Mouse (Mus musculus): ENCODE measurements around the gene Sult2a1. TPM values are rescaled to one million over a fixed set of nuclear protein-coding genes. Genes with fewer than 3 reads are reported as not detected.
"Not testable (repeated sequence)": the region's sequence is repeated elsewhere in the genome, so short reads cannot be mapped to it uniquely, and the experiment has no call there.

The Sult2a1 gene
- polyA plus RNA-seq (2015; fragmentation: Nextera tagmentation; extraction: Ambion mirVana) = 0.17 TPM in 1 of 2 replicates, not detected in the other

- not testable (repeated sequence) for H3K27me3 ChIP-seq (replicated peaks; ENCODE audit: control insufficient read depth, insufficient read depth, low read length); H3K4me1 ChIP-seq (ENCODE audit: control insufficient read depth, insufficient read depth, low read length); H3K9ac ChIP-seq (ENCODE audit: low read depth, low read length); ATAC-seq; H3K27ac ChIP-seq (ENCODE audit: low read length); H3K4me2 ChIP-seq (ENCODE audit: low read depth, low read length); H3K36me3 ChIP-seq (ENCODE audit: control insufficient read depth, insufficient read depth, low read length); H3K4me3 ChIP-seq (ENCODE audit: low read length); H3K9me3 ChIP-seq (ENCODE audit: control insufficient read depth, low read length)
- 89% methylated on average over 1 of the region's 2 CpGs for WGBS
Observed at GRCm38 (mm10) chr7:13837309-13837708, at the start of gene Sult2a1. Sult2a1 (minus strand) TSS chr7:13837409.

- Histone ChIP-seq H3K4me3 (ENCODE audit: low read length) (no peak overlapping the region), H3K9me3 (ENCODE audit: control insufficient read depth, low read length) (0 out of 2 replicates have a peak, but pooled peaks cover 3% of the 10 kb centered on the region), H3K4me1 (ENCODE audit: control insufficient read depth, insufficient read depth, low read length) (no peaks in the 10 kb centered on the region), H3K27ac (ENCODE audit: low read length) (no peak overlapping the region), H3K4me2 (ENCODE audit: low read depth, low read length) (no peak overlapping the region), H3K27me3 (replicated peaks; ENCODE audit: control insufficient read depth, insufficient read depth, low read length) (no peaks in the 10 kb centered on the region), H3K9ac (ENCODE audit: low read depth, low read length) (no peak overlapping the region), H3K36me3 (ENCODE audit: control insufficient read depth, insufficient read depth, low read length) (no peaks in the 10 kb centered on the region)
- ATAC-seq = no peak
- WGBS = 76% methylated on average over 1 of the region's 1 CpGs
Observed at GRCm38 (mm10) chr7:13813913-13814312, 23.3 kb downstream of the Sult2a1 start.

Other genes starting within 250 kb of the Sult2a1 start
- gene Sult2a5, start 213.4 kb downstream of the Sult2a1 start, polyA plus RNA-seq (2015; fragmentation: Nextera tagmentation; extraction: Ambion mirVana) = not detected in 2 replicates
- gene Sult2a2, start 103.9 kb downstream of the Sult2a1 start, polyA plus RNA-seq (2015; fragmentation: Nextera tagmentation; extraction: Ambion mirVana) = not detected in 2 replicates
- not detected in 2 replicates for gene Sult2a4, start 152.2 kb upstream of the Sult2a1 start, polyA plus RNA-seq (2015; fragmentation: Nextera tagmentation; extraction: Ambion mirVana)